Mouse (Mus musculus): ENCODE measurements around the gene Nacc1. TPM values are rescaled to one million over a fixed set of nuclear protein-coding genes. Genes with fewer than 3 reads are reported as not detected.

Gene Nacc1
- total and polyA plus RNA-seq, 2 experiments from 2014 or later, result 13.8 to 102 TPM

GRCm38 (mm10) chr8:84689091-84689915 lies 1.6 kb upstream of the Nacc1 start:
- Histone ChIP-seq H3K9me3 (ENCODE audit: low read length) (no peaks in the 10 kb centered on the region), H3K36me3 (ENCODE audit: insufficient read depth, low read length) (peaks cover 6% of the 10 kb centered on the region; the same call in 1 of the 2 replicates), H3K27ac (ENCODE audit: low read depth, low read length) (peak overlapping the region; percentile 40; the same call in 1 of the 2 replicates), H3K4me1 (ENCODE audit: insufficient read depth, low read length) (peaks cover 20% of the 10 kb centered on the region), H3K9ac (replicated peaks; ENCODE audit: low read length, poor library complexity, severe bottlenecking) (peak overlapping the region; percentile 44), H3K4me3 (ENCODE audit: low read depth, low read length) (peak overlapping the region; percentile 59), H3K4me2 (ENCODE audit: low read depth, low read length, poor library complexity, severe bottlenecking) (peak overlapping the region; percentile 69), H3K27me3 (ENCODE audit: insufficient read depth, low read length) (no peaks in the 10 kb centered on the region)
- TF ChIP-seq CTCF (IDR thresholded peaks at IDR 0.05), result peak; percentile 26; the same call in 1 of the 2 replicates
- DNase-seq (ENCODE audit: low spot score) (peak; percentile 94), ATAC-seq (ENCODE audit: low FRiP score) (peak; percentile 89)
- under 1% methylated on average over 47 of the region's 47 CpGs for WGBS

GRCm38 (mm10) chr8:84687003-84687704 lies 508 bp downstream of the Nacc1 start:
- Histone ChIP-seq H3K4me1 (ENCODE audit: insufficient read depth, low read length) (peaks cover 20% of the 10 kb centered on the region), H3K4me2 (ENCODE audit: low read depth, low read length, poor library complexity, severe bottlenecking) (peak overlapping the region; percentile 91), H3K27me3 (ENCODE audit: insufficient read depth, low read length) (no peaks in the 10 kb centered on the region), H3K27ac (ENCODE audit: low read depth, low read length) (peak overlapping the region; percentile 76), H3K9ac (replicated peaks; ENCODE audit: low read length, poor library complexity, severe bottlenecking) (peak overlapping the region; percentile 99), H3K4me3 (ENCODE audit: low read depth, low read length) (peak overlapping the region; percentile 93), H3K36me3 (ENCODE audit: insufficient read depth, low read length) (no peaks in the 10 kb centered on the region), H3K9me3 (ENCODE audit: low read length) (no peaks in the 10 kb centered on the region)
- WGBS, result 1% methylated on average over 47 of the region's 62 CpGs
- ATAC-seq (ENCODE audit: low FRiP score), result peak; percentile 18; the same call in 1 of the 2 replicates
- no peak for DNase-seq (ENCODE audit: low spot score)
- no peak for TF ChIP-seq CTCF (IDR thresholded peaks at IDR 0.05)

DNA sequence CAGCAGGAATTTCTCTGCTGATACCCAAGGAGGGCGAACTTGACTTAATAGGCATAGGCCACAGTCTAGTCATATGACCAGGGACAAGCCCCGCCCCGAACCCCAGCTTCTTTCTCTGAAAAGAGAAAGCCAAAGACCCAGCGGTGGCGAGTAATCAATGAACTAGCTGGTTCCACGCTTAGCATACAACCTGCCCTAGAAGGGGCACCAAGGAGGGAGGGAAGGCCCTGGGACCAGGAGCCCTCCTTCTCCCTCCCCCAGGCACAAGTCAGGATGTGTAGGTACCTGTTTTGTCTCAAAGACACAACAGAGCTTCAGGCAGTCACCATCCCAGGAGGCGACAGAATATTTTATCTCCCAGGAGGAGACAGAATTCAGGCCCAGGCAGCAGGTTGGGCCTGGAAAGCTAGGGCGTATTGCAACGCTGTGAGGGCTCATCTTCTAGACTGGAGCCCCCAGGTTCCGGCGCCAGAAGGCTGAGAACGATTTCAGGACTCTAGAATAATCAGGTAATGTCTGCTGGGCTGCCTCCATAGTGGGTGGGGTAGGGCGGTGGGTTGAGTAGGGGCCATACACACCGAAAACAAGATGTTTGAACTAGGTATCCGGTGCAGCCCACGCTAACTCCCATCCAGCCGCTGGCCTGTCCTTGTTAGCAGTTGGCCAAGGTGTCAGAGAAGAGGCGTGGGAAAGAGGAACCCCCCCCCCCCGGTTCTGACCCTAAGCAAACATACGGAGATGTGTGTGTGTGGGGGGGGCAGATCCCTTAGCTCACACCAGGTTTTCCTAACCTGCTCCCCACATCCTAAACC lies 1.3 kb downstream of the Nacc1 start, which contains the start of gene Trmt1:
Trmt1 (plus strand) TSS at position 117 of the 812 bp plus-strand sequence.
- Histone ChIP-seq H3K36me3 (ENCODE audit: insufficient read depth, low read length) (no peaks in the 10 kb centered on the region), H3K27ac (ENCODE audit: low read depth, low read length) (peak within 1 kb of the TSS; percentile 76), H3K9me3 (ENCODE audit: low read length) (no peaks in the 10 kb centered on the region), H3K4me1 (ENCODE audit: insufficient read depth, low read length) (peaks cover 20% of the 10 kb centered on the region), H3K4me2 (ENCODE audit: low read depth, low read length, poor library complexity, severe bottlenecking) (peak within 1 kb of the TSS; percentile 91), H3K4me3 (ENCODE audit: low read depth, low read length) (peak within 1 kb of the TSS; percentile 93), H3K9ac (replicated peaks; ENCODE audit: low read length, poor library complexity, severe bottlenecking) (peak within 1 kb of the TSS; percentile 99), H3K27me3 (ENCODE audit: insufficient read depth, low read length) (no peaks in the 10 kb centered on the region)
- 9% methylated on average over 20 of the region's 20 CpGs for WGBS
- DNase-seq (ENCODE audit: low spot score) (no peak), ATAC-seq (ENCODE audit: low FRiP score) (no peak)
- TF ChIP-seq CTCF (IDR thresholded peaks at IDR 0.05), result no peak

DNA sequence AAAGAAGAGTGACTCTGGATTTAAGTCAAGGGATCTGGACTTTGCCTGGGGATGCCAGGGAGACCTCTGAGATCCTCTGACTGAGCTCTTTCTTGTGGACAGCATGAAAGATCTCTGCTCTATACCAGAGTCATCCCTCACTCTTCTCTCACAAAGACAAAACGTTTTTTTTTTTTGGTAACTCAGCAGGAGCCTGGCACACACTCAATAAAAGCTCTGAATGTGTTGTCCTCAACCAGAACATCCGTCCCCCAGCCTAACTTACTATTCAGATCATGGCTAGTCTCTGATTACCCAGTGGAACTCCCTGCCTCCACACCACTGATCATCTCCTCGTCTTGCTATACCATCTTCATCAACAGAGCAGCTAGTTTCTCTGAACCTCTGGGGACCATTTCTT lies 3.1 kb downstream of the Nacc1 start:
- no peak overlapping the region for H3K4me3 ChIP-seq (ENCODE audit: low read depth, low read length)
- no peak overlapping the region for H3K4me2 ChIP-seq (ENCODE audit: low read depth, low read length, poor library complexity, severe bottlenecking)
- H3K4me1 ChIP-seq (ENCODE audit: insufficient read depth, low read length), result peaks cover 13% of the 10 kb centered on the region
- no peak overlapping the region for H3K27ac ChIP-seq (ENCODE audit: low read depth, low read length)
- H3K9me3 ChIP-seq (ENCODE audit: low read length), result no peaks in the 10 kb centered on the region
- DNase-seq (ENCODE audit: low spot score) (peak; percentile 76), ATAC-seq (ENCODE audit: low FRiP score) (no peak)
- TF ChIP-seq CTCF (IDR thresholded peaks at IDR 0.05), result no peak
- WGBS, result 30% methylated on average over 3 of the region's 3 CpGs
- no peaks in the 10 kb centered on the region for H3K27me3 ChIP-seq (ENCODE audit: insufficient read depth, low read length)
- H3K36me3 ChIP-seq (ENCODE audit: insufficient read depth, low read length), result peaks cover 2% of the 10 kb centered on the region; the same call in 1 of the 2 replicates
- H3K9ac ChIP-seq (replicated peaks; ENCODE audit: low read length, poor library complexity, severe bottlenecking), result no peak overlapping the region

DNA sequence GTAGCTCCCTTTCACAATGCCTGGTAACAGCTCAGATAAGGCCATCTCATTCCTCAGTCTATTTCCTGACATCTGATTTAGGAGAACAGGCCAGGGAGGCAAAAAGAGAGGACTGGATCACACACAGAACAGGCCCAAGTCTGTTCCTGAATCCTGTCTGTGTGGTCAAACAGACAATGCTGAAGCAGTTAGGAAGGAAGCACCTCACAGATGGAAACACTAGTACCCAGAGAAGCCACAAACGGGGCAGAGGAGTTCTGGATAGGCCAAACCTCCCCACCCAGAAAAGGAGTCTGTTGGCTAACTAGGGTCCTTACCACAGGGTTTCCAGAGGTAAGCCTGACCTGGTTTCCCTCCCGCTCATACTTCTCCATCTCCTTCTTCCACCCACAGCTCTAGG lies 5.4 kb downstream of the Nacc1 start:
- no peak overlapping the region for H3K27ac ChIP-seq (ENCODE audit: low read depth, low read length)
- TF ChIP-seq CTCF (IDR thresholded peaks at IDR 0.05), result no peak
- 98% methylated on average over 2 of the region's 2 CpGs for WGBS
- H3K9me3 ChIP-seq (ENCODE audit: low read length), result no peaks in the 10 kb centered on the region
- no peak overlapping the region for H3K4me2 ChIP-seq (ENCODE audit: low read depth, low read length, poor library complexity, severe bottlenecking)
- no peak overlapping the region for H3K4me3 ChIP-seq (ENCODE audit: low read depth, low read length)
- no peaks in the 10 kb centered on the region for H3K27me3 ChIP-seq (ENCODE audit: insufficient read depth, low read length)
- H3K36me3 ChIP-seq (ENCODE audit: insufficient read depth, low read length), result peaks cover 2% of the 10 kb centered on the region; the same call in 1 of the 2 replicates
- ATAC-seq (ENCODE audit: low FRiP score) (no peak), DNase-seq (ENCODE audit: low spot score) (no peak)
- H3K4me1 ChIP-seq (ENCODE audit: insufficient read depth, low read length), result peaks cover 9% of the 10 kb centered on the region
- no peak overlapping the region for H3K9ac ChIP-seq (replicated peaks; ENCODE audit: low read length, poor library complexity, severe bottlenecking)

All from midbrain, postnatal 0 days (tissue).